Mouse (Mus musculus) heart, postnatal 25 days (tissue): ENCODE results near the gene Jag2. TPM values are rescaled to one million over a fixed set of nuclear protein-coding genes. Genes with fewer than 3 reads are reported as not detected.

Experiments used
- DNase-seq: peaks from one replicate; pipeline ENCODE4 v3.0.0; 2022; ENCODE audit warnings: low spot score
- intact Hi-C: fragments of 180-260 bp; cut with DNase I; formaldehyde crosslinking; loops from one replicate; pipeline ENCODE4 v1.15.1; 2025
- total RNA-seq, 2 experiments: library from RNA; stranded (reverse); gene quantifications; 2 replicates each; pipeline ENCODE4 v1.2.3; 2021

The Jag2 gene
- total RNA-seq, 2 experiments from 2014 or later = 22.4 to 34.7 TPM

- intact Hi-C loops = no loop called here
- DNase-seq = no peak
Observed at GRCm38 (mm10) chr12:112912951-112913745, 16.4 kb downstream of the Jag2 start.

- no peak for DNase-seq
- intact Hi-C loops = no loop called here
Observed at GRCm38 (mm10) chr12:112911701-112912100, 17.9 kb downstream of the Jag2 start.

- no peak for DNase-seq
- intact Hi-C loops = no loop called here
Observed at GRCm38 (mm10) chr12:112908991-112909390, 20.6 kb downstream of the Jag2 start.

GRCm38 (mm10) chr12:112905001-112905400 lies 24.6 kb downstream of the Jag2 start:
- DNase-seq = no peak

GRCm38 (mm10) chr12:112903941-112904340 lies 25.6 kb downstream of the Jag2 start:
- intact Hi-C loops = no loop called here
- DNase-seq = no peak

More at GRCm38 (mm10) chr12:112905001-112905400, 24.6 kb downstream of the Jag2 start:
- intact Hi-C loops = no loop called here

- no peak for DNase-seq
- intact Hi-C loops = no loop called here
Observed at GRCm38 (mm10) chr12:112900641-112901040, 28.9 kb downstream of the Jag2 start.

GRCm38 (mm10) chr12:112898960-112899359 lies 30.6 kb downstream of the Jag2 start:
- intact Hi-C loops = no loop called here
- DNase-seq = no peak

- DNase-seq = no peak
- intact Hi-C loops = no loop called here
Observed at GRCm38 (mm10) chr12:112898351-112898750, 31.2 kb downstream of the Jag2 start.

GRCm38 (mm10) chr12:112897522-112898212 lies 31.9 kb downstream of the Jag2 start:
- peak; percentile 67 for DNase-seq
- intact Hi-C loops = no loop called here

GRCm38 (mm10) chr12:112894969-112895368 lies 34.6 kb downstream of the Jag2 start:
- DNase-seq = no peak
- intact Hi-C loops = loop anchor here (2.0 kb wide), 1 partner anchor 14 kb away; no protein-coding TSS in a partner anchor

GRCm38 (mm10) chr12:112894303-112894884 lies 35.2 kb downstream of the Jag2 start:
- intact Hi-C loops = loop anchor here (2.0 kb wide), 1 partner anchor 14 kb away; no protein-coding TSS in a partner anchor
- no peak for DNase-seq

GRCm38 (mm10) chr12:112885465-112885864 lies 44.1 kb downstream of the Jag2 start:
- intact Hi-C loops = no loop called here
- no peak for DNase-seq

GRCm38 (mm10) chr12:112881301-112881815 lies 48.2 kb downstream of the Jag2 start:
- DNase-seq = no peak
- intact Hi-C loops = loop anchor here (2.0 kb wide), 1 partner anchor 13 kb away; no protein-coding TSS in a partner anchor

- DNase-seq = no peak
- intact Hi-C loops = loop anchor here (2.0 kb wide), 1 partner anchor 14 kb away; no protein-coding TSS in a partner anchor
Observed at GRCm38 (mm10) chr12:112880661-112881060, 48.9 kb downstream of the Jag2 start.

- DNase-seq = no peak
- intact Hi-C loops = loop anchor here (2.0 to 10.0 kb wide), 3 partner anchors 15 to 223 kb away; partner anchors contain the start of gene Tex22
Observed at GRCm38 (mm10) chr12:112879731-112880130, 49.8 kb downstream of the Jag2 start.

GRCm38 (mm10) chr12:112877607-112878020 lies 52.0 kb downstream of the Jag2 start:
- intact Hi-C loops = loop anchor here (2.0 to 10.0 kb wide), 3 partner anchors 49 to 225 kb away; partner anchors contain the start of gene Tex22

GRCm38 (mm10) chr12:112877073-112877576 lies 52.5 kb downstream of the Jag2 start:
- no peak for DNase-seq
- intact Hi-C loops = loop anchor here (2.0 to 10.0 kb wide), 3 partner anchors 50 to 225 kb away; partner anchors contain the start of gene Tex22

More at GRCm38 (mm10) chr12:112877607-112878020, 52.0 kb downstream of the Jag2 start:
- no peak for DNase-seq

- peak; percentile 73 for DNase-seq
- intact Hi-C loops = loop anchor here (2.0 to 10.0 kb wide), 3 partner anchors 50 to 226 kb away; partner anchors contain the start of gene Tex22
Observed at GRCm38 (mm10) chr12:112876332-112877072, 53.1 kb downstream of the Jag2 start.
